Mouse (Mus musculus) thymus, postnatal 14 days (tissue): ENCODE measurements at regions not wholly inside any gene's neighbourhood (a gene's known extent, or its start where the extent isn't known, plus 50 kb on each side); places are given as distances from the start of the nearest gene placed in this dataset.
"Not testable (repeated sequence)": the region's sequence is repeated elsewhere in the genome, so short reads cannot be mapped to it uniquely, and the experiment has no call there.

Source experiments
- DNase-seq: peaks from one replicate; pipeline ENCODE4 v3.0.0; 2021

DNA sequence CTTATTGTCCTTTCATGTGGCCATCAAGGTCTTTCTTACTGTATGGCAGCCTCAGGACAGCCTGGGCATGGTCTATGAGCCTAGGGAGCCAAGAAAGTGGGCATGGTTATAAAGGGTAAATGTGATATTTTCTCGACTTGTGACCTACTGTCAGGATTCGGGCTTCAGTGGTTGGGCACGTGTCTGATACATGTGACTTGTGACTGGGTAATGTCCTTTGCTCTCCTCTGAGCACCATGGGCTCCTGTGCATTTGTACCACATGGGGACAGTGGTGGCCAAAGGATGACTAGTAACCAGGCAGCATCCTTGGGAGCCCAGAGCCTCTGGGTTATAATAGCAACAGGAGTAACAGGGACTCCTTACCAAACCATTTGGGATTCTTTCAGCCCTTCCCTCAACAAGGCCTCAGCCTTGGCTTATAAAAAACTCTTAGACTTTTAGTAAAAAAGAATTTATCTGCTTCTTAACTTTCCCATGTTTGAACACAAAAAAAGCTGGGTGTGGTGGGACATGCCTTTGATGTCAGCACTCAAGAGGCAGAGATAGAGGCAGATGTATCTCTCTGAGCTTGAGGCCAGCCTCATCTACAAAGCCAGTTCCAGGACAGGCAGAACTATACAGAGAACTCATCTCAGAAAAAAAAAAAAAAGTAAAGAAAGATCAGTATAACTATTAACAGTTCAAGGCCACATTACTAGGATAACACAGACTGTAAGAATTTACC is 56.7 kb upstream of the Klf13 start:
- DNase-seq: peak; percentile 43

DNA sequence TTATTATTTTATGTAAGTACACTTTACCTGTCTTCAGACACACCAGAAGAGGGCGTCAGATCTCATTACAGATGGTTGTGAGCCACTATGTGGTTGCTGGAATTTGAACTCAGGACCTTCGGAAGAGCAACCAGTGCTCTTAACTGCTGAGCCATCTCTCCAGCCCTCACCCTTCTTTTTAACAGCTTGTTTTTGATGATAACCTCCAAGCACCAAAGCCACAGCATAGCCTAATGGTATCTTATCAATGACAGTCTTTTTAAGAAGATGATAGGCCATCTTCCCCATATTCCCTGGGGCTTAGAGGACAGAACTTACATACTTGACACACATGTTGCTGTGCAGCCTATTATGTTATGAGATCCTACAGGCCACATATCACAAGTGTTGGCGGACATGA is 56.1 kb upstream of the Klf13 start:
- DNase-seq: not testable (repeated sequence)

DNA sequence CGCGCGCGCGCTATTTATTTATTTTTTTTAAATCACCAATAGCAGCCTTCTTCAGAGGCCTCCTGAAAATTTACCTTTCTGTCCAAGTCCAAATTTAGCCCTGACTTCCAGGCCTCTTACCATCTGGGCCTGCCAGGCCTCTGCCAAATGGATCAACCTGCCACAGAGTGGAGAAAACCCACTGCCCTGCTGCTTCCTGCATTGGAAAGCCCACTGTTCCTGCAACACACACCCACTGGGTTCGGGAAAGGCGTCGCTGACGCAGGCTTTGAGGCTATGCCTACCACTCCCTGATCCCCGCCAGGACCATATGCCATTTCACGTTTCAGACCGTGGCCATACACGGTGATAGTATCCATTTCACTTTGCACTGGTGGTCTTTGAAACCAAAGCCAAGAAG is 53.4 kb upstream of the Klf13 start:
- DNase-seq: no peak

DNA sequence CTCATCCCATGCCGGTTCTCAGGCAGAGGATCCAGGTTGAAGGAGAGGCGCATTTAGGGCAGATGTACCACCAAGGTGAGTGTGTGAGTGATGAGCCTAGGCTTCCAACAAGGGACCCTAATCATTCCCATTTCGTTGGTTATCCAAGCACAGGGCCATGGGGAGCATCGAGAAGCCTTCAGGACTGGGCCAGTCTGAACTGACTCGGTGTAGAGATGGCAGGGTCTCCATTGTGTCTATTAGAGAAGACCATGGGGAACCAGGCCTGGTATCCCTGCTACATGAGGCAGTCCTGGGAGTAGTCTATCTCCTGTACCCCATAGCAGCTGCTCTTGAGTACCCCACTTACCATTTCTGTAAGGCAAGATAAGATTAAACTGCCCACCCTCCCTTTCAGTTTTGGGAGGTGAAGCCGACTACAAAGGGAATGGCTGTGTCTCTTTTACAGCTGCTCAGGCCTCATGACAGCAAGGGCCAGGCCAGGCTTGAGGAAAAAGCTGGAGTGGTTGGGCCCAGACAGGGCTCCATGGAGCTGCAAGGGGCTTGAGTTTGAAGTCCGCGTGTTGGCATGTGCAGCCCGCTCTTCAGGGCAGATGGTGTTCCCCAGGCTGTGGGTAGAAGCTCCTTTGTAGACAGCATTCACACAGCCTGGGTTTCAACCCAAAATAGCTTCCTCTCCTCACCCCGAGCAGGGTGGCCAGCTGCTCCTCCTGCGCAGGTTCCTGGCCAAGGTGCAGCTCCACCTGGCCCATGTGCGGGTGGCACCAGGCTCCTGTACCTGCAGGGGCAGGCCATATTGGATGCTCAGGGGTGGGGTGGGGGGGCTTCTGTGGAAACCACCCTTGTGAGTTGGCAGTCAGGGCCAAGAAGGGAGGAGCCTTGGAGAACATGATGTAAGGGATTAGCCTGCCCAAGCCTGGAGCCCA is 52.6 kb upstream of the Klf13 start:
- peak; percentile 79 for DNase-seq

DNA sequence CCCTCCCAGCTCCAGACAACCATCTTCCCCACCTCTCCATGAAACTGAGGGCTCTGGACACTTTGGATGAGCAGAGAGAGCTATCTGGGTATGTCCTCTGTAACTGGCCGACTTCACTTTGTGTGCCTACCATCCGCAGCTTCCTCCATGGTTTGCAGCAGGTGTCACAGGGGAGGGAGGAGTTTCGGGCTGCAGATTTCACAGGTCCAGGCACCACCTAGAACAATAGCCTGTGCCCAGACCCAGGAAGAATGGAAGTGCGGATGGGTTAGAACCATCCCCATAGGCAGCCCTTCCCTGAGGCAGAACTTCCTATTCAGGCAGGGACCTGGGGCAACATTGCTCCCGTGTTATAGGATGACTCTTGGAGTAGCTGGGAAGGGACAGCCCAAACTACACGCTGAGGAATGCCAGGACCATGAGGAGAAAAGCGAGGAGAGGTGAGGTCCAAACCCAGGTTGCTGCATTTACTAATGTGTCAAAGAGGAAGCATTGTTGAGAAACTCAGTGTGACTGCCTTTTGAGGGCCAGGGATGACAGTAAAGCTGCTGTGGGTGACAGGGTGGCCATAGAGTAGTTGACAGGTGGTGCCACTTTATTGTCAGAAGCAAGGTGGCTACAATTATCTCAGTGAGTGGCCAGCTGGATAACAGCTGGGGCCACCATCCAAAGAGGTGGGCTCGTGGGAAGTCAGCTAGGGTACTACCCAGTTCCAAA is 51.8 kb upstream of the Klf13 start:
- DNase-seq: peak; percentile 61

DNA sequence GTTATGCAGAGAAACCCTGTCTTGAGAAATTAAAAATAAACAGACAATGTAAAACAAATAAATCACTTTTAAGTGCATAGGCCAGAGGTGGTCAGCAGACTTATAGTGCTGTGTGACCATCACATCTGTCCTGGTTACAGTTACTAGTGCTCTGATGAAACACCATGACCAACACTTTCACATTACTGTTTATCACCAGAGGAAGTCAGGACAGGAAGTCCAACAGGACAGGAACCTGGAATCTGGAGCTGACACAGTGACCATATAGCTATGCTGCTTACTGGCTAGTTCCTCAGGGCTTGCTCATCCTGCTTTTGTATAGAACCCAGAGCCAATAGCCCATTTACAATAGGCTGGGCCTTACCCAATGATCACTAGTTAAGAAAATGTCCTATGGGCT is 51.0 kb upstream of the Klf13 start:
- DNase-seq: no peak
